Mouse (Mus musculus) thymus, adult 2 months (tissue): ENCODE measurements around the gene Col23a1.

ENCODE experiments used
- CTCF ChIP-seq: fragments of 200-500 bp; IDR thresholded peaks from 2 replicates; pipeline ENCODE4 v1.5.1; 2012; ENCODE audit warnings: mild to moderate bottlenecking, control low read depth, low read length, moderate library complexity, borderline replicate concordance; ENCODE audit not compliant: control insufficient read depth, poor library complexity, insufficient read depth; ENCODE audit errors: extremely low read depth
- POLR2A ChIP-seq: fragments of 200-500 bp; IDR thresholded peaks from 2 replicates; pipeline ENCODE4 v1.6.1; 2012; ENCODE audit warnings: mild to moderate bottlenecking, low read length, control low read depth, moderate library complexity; ENCODE audit not compliant: control insufficient read depth, poor library complexity, insufficient read depth; ENCODE audit errors: extremely low read depth

GRCm38 (mm10) chr11:51342776-51343175, 53.1 kb downstream of the Col23a1 start:
- TF ChIP-seq POLR2A (no peak), CTCF (no peak)
